Mouse (Mus musculus) T-helper 1 cell (primary cell): ENCODE results near the gene Slc45a1.

Experiments
- in situ Hi-C: fragments of 300-600 bp; cut with MboI, MseI; formaldehyde crosslinking; loops from one replicate; pipeline ENCODE4 v1.15.1; 2025; ENCODE audit warnings: high pct_unique_total_duplicates

Gene Slc45a1

DNA sequence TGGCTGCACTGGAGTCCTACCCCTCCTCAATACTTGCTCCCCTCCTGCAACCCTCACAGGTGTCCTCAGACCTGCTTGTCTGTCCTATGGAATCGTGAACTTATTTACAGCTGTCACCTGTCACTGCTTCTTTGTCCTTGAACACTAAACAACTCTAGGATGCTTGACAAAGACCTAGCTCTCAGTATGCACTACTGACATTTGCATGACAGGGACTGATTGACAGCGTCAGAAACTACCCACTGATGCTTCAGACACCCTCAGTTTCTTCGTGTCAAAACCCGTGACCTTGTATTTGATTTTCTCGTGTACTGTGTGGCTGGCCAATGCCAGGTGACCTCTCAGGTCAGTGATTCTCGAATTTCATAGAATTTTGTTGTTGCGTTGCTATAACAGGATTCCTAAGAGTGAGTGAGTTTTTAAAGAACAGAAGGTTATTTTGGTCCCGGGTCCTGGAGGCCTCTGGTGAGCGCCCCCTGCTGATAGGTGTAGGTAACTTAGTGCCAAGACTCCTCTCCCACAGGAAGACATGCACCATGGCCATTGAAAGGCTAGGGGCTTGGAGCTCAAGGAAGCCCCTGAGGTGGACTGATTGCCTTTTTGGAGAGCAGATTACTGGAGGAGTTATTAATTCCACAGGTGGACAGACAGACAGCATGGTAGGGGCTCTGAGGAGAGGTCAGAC lies 8.1 kb upstream of the Slc45a1 start:
- in situ Hi-C loops = loop anchor here (25.0 kb wide), 1 partner anchor 227 kb away; no protein-coding TSS in a partner anchor

DNA sequence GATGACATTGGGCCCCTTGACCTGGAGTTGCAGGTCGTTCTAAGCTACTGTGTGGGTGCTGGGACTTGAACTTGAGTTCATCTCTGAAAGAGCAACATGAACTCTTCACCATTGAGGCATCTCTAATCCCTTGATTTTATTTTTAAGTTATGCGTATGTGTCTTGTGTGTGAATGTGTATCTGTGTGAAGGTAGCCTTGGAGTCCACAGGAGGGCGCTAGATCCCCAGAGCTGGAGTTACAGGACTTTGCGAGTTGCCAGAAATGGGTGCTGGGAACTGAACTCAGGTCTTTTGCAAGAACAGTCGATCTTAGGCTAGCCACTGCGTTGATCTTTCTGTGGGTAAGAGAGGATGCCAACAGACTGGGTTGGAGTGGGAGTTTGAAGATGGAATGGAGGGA lies 4.5 kb upstream of the Slc45a1 start:
- in situ Hi-C loops = loop anchor here (25.0 kb wide), 1 partner anchor 231 kb away; no protein-coding TSS in a partner anchor

DNA sequence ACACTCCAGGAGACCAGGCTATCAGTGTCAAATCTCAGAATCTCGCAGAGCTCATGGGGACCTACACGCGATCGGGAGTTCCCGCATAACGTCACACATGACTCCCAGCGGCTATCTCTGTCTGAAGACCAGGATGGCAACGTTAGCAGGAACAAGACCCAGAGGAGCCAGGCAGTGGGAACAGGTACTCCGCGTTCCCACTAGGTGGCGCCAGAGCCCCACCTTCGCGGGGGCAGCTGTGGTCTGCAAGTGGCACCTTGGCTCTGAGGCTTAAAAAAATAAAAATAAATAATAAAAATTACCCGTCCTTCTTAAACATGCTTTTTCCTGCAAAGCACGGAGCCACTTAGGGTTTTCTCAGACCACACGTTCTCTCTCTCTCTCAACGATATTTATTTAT lies 4.0 kb upstream of the Slc45a1 start:
- in situ Hi-C loops = loop anchor here (25.0 kb wide), 1 partner anchor 231 kb away; no protein-coding TSS in a partner anchor

DNA sequence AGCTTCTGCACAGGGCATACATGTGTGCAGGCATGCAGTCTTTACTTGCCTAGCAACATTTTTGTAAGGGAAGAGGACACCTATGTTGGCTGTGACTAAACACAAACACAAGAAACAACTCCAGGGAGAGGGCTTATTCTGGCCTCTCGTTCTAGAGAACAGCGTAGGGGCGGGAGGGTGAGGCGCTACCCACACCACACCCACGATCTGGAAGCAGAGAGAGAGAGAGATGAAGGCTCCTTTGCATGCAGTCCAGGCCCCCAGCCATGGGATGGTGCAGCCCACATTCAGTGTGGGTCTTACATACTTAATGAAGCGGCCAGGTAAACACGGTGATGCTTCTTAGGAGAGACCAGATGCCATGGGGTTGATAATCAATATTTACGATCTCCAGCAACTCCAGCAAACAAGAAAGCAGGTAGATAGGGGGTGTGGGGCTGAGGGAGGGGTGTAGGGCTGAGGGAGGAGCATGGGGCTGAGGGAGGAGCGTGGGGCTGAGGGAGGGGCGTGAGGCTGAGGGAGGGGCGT lies 1.2 kb upstream of the Slc45a1 start:
- in situ Hi-C loops = loop anchor here (25.0 kb wide), 1 partner anchor 234 kb away; no protein-coding TSS in a partner anchor

DNA sequence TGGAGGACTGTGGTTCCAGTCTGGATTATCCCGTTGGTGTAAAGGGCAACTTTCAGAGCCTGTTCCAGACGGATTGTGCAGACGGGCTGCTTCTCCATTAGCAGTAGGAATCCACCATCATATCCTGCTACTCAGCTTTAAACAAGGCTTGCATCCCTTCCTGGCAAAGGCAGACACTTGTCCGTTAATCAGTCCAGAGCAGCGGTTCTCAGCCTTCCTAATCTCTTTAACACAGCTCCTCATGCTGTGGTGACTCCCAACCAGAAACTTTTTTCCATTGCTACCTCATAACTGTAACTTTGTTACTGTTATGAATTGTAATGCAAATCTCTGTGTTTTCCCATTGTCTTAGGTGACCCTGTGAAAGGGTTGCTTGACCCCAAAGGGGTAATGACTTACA lies 2.6 kb downstream of the Slc45a1 start:
- in situ Hi-C loops = no loop called here

DNA sequence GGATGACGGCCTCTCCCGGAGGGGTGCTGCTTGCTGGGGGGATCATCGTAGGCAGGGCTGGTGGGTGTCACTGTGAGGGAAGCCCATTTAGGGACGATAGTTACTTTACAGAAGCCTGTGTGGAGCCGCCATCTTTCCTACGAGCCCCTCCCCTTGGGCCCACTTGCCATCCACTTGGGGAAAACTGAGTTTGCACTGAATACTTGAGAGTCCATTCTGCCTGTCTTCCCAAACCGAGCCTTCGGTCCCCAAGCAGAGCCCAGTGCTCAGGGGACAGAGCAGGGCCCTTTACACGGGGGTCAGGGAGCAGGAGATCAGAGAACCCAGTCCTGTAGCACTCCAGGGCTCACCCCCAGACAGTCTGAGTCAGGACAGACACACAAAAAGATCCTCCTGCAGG lies 7.7 kb downstream of the Slc45a1 start:
- in situ Hi-C loops = no loop called here

DNA sequence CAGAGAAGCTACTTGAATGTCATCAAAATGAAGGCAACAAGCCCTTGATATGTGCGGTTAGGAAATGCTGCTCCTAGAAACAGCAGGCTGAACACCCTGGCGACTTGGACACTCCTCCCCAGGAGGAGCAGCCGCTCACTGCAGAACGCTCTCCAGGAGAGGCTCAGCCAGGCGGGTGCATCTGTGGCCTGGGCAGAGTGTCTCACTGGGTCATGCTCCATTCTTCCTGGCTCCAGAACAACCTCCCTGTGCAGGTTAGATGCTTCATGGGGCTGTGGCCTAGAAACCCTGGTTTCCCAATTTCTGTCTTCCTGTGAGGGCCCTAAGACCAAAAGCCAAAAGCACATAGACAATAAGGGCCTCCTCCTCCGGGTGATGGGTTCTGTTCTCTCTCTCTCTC lies 15.3 kb downstream of the Slc45a1 start:
- in situ Hi-C loops = no loop called here

DNA sequence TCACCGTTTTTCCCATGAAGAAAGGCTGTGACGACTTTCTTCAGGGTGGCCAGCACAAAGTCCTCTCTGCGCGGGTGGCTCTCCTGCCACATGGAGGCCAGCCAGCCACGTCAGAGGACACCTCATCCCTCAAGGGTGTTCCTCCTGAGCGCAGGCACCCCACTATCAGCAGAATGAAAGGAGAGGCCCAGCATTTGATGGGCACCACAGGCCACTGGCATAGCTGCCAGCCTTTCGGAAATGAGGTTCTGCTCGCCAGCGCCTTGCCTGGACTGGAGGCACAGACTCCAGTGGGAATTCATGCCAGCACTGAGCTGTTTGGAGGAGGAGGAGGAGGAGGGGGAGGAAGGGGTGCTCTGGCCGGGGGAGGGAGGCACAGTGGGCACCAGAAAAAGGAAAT lies 16.4 kb downstream of the Slc45a1 start:
- in situ Hi-C loops = no loop called here

DNA sequence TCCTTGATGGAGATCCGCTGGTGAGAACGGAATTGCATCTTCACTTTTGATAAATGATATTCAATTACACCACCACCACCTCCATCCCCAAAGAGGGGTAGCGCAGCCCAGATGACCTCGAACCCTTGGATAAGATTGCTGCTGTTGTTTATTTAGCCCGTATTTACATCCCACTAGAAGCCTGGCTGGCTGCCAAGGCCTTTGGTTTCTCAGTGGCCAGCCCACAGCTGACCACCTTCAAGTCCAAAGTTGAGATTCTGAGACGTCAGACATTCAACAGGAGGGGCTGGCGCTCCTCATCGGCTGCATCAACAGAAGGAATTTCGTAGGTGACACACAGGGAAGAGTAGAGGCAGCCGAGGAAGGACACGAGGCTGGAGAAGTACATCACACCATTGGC lies 22.7 kb downstream of the Slc45a1 start:
- in situ Hi-C loops = no loop called here

DNA sequence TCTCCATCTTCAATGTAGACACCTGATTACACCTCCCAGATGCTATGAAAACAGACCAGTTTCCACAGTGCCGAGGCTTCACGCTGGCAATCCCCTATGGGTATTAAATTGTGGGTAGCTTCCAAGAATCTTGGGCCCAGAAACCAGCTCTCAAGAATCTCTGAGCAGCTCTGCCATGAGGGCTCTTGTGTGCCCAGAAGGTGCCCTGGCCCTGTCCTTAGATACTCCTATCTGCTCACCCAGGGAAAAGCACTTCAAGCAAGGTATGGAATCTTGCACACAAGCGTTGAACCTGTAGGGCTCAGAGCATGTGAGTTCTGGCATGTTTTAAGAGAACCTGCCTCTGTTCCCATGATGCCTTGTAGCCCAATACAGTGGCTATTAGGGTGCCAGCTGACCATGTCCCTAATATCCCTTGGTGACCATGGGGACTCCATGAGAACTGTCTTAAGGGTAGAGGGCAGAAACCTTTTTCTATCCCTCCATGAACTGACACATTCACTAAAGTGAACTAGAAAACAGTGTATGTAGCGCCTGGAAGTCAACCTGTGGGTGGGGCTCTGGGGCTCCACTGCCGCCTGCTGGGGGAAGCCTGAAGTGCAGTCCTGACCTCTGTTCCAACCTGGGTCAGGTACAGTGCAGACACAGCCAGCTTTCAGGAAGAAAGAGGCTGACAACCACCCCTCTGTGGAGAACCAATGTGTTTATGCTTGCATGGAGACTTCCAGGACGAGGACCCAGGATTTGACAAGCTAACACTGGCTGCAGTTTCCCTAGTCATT lies 25.8 kb downstream of the Slc45a1 start:
- in situ Hi-C loops = no loop called here

DNA sequence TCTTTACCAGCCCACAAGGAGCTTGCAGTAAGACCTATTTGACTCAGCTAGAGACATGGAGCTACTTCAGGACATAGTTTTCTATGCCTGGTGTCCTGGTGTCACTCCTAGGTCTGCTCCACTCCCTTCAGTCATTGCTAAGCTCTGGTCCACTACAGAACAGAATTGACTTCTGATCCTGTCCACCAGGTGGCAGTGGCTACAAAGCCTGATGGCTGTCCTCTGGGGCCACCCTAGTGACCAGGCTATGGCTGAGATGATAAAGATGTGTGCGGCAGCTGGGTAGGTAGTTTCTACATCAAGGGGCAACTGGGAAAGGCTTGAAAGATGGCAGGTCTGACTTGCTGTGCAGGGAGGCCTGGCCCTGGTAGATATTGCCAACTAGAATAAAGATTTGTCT lies 26.5 kb downstream of the Slc45a1 start:
- in situ Hi-C loops = no loop called here

DNA sequence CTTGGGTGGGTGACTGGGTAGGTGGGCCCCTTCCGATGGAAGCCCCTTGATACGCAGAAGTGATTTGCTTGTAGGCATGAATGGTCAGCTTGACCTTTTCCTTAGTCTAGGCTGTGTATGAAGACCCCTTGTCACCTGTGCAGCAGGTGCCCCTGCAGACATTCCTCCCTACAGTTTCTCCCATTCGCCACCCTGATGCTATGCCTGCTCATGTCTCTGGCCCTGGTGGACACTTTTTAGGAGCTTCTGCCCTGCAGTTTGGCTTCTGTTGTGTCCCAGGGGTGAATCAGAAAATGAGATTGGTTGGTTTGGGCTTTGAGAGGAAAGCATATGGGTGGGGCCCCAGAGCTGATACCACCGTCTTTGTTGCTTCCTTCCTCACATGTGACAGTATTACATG lies 27.0 kb downstream of the Slc45a1 start:
- in situ Hi-C loops = no loop called here

DNA sequence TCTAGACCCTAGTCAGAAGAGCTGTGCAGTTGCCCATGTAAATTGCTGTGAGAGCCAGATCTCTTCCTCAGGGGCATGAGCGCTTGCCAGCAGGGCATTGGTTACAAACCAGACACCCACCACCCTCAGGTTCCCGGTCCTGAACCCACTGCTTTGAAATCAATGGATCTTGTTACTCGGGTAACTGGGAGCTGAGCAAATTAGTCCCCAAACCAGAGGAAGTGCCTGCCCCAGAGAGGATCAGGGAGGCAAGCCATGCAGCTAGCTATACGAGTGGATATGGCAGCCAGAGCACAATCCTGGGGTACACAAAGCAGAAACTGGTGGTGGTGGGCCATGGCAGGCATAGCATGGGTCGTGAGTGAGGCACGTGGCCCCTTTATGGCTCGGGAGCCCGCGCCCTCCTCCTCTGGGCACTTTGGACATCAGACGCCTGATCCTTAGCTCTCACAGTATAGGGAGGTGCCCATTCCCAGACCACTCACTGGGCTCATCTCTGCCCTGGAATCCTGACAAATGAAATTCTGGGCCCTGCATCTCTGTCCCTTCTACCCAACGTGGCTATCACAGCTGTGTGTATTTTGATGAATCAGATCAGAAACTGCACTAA lies 27.7 kb downstream of the Slc45a1 start:
- in situ Hi-C loops = no loop called here

DNA sequence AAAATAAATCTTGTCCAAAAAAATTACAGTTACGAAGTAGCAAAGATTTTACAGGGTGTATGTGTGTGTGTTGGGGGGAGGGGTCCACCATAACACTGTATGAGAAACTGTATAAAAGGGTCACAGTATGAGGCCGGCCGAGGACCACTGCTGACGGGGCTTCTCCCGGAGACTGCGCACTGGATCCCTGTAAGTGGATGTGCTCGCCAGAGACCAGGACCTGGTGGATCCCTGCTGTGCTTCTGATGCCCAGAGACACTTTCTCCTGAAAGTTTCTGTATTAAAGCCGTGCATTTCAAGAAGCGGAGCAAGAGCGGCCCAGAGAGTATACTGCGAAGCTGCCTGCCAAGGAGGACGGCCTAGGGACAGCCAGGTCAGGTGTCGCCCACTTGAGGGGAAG lies 29.3 kb downstream of the Slc45a1 start:
- in situ Hi-C loops = no loop called here

DNA sequence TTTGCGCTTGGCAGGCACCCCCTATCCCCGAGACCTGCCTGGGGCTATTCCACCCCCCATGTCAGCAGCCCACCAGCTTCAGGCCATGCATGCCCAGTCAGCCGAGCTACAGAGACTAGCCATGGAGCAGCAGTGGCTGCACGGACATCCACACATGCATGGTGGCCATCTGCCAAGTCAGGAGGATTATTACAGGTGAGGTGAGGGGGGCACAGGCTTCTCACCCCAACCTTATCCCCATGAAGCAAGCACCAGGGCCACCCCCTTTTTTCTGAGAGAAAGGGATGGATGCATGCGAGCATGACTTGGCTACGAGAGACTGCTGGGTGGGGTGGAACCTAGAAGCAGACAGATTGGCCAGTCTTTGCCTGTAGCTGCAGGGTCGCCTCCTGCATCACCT lies 33.0 kb downstream of the Slc45a1 start:
- in situ Hi-C loops = no loop called here

DNA sequence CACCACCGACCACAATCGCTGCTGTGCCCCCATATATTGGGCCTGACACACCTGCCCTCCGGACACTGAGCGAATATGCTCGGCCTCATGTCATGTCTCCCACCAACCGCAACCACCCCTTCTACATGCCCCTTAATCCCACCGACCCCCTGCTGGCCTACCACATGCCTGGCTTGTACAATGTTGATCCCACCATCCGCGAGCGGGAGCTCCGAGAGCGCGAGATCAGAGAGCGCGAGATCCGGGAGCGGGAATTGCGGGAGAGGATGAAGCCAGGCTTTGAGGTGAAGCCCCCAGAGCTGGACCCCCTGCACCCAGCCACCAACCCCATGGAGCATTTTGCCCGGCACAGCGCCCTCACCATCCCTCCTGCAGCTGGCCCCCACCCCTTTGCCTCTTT lies 35.1 kb downstream of the Slc45a1 start:
- in situ Hi-C loops = no loop called here

DNA sequence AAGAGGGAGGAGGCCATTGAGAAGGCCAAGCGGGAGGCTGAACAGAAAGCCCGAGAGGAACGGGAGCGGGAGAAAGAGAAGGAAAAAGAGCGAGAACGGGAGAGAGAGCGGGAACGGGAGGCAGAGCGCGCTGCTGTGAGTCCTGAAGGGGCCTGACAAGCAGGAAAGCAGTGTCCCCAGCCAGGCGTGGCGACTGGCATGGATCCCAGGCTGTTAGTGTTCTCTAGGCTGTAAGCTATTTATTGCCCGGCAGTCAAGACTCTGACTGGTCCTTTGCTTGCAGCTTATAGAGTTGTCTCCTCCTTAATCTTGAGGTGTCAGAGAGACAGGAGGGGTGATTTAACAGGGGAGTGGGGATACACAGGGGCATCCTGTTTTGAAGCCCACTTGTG lies 35.9 kb downstream of the Slc45a1 start:
- in situ Hi-C loops = no loop called here

DNA sequence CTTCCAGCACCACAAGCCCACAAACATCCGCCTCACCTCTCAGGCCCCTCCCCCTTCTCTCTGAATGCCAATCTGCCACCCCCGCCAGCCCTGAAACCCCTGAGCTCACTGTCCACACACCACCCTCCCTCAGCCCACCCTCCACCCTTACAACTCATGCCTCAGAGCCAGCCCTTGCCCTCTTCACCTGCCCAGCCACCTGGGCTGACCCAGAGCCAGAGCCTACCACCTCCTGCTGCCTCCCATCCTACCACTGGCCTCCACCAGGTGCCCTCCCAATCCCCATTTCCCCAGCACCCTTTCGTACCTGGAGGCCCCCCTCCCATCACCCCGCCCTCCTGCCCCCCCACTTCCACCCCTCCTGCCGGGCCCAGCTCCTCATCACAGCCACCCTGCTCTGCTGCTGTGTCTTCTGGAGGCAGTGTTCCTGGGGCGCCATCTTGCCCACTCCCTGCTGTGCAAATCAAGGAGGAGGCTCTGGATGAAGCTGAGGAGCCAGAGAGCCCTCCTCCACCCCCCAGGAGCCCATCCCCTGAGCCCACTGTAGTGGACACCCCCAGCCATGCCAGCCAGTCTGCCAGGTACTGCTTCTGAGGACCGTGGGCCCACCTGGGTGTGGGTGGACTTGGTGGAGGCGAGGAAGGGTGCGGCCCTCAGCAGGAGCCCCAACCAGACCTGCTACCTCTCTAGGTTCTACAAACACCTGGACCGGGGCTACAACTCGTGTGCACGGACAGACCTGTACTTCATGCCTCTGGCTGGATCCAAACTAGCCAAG lies 36.5 kb downstream of the Slc45a1 start:
- in situ Hi-C loops = no loop called here

DNA sequence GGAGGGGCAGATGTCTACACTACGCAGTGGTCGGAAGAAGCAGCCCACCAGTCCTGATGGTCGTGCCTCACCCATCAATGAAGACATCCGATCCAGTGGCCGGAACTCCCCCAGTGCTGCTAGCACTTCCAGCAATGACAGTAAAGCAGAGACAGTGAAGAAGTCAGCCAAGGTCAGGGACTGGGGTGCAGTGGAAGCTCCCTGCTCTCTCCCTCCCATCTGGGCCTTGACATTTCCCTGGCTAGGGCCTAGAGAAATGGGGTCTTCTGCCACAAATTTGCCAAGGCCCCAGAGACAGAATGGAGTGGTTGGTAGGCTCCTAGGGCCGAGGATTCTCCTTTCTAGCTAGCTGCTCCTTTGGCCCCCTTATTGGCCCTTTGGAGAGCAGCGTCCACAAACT lies 38.3 kb downstream of the Slc45a1 start:
- in situ Hi-C loops = no loop called here

DNA sequence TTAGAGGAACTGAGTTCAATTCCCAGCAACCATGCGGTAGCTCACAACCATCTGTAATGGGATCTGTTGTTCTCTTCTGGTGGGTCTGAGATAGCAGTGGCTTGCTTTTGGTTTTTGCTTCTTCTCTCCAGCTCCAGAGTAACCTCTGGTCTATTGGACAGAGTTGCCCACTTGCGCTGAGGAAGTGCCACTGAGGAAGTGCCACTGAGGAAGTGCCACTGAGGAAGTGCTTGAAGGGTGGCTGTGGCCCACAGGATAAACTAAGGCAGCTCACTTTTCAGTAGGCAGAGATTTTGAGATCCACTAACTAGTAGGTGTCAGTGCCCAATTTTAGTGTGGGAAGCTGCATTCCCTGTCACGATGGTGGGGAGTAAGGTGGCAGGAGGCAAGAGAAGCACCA lies 43.3 kb downstream of the Slc45a1 start:
- in situ Hi-C loops = no loop called here

DNA sequence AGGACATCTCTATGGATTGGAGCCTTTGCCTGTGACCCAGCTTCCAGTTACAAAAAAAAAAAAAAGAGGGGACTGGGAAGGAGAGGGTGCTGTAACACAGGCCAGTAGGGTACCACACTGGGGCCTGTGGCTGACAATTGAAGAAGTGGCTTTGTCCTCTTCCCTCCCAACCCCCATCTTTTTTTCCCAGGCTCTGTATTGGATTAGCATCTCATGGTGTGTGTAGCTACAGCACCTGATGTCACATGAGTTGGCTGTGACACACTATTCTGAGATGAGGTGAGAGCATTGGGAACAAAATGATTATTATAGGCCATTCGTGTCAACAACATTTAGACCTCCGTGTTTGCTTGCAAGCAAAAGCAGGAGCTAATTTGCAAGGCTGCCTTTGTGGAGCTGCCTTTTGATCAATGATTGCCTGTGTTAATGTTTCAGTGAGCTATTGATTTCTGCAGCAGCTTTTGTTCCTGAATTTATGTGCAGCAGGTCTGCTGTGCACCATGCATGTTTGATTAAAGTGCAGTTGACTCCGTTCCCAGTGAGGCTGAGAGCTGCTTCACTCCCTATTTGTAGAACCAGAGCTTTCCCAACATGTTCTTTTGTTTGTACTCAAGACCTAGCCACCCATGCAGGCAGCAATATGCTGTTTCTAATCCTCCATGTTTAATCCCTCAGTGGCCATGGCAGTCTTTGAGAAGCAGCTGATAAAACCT lies 45.4 kb downstream of the Slc45a1 start:
- in situ Hi-C loops = no loop called here
